Mouse (Mus musculus) spleen, postnatal 10 days (tissue): ENCODE data around the gene Galntl5.
A peak's percentile ranks its signal among the peaks of the same experiment; 100 is the strongest.
"Not testable (repeated sequence)": the region's sequence is repeated elsewhere in the genome, so short reads cannot be mapped to it uniquely, and the experiment has no call there.

Experiments
- DNase-seq, 2 experiments: peaks; one replicate each; pipeline ENCODE4 v3.0.0; 2021 to 2022; ENCODE audit warnings: low spot score in 2 of 2

Gene Galntl5

GRCm38 (mm10) chr5:25190521-25190920 is 9.3 kb downstream of the Galntl5 start:
- no peak for DNase-seq

- no peak for DNase-seq
These were observed 30.6 kb downstream of the Galntl5 start for GRCm38 (mm10) chr5:25211872-25212271.

- DNase-seq = not testable (repeated sequence)
These were observed 32.0 kb downstream of the Galntl5 start for GRCm38 (mm10) chr5:25213216-25213615.

- no peak for DNase-seq
These were observed 33.7 kb downstream of the Galntl5 start for GRCm38 (mm10) chr5:25215006-25215405.

GRCm38 (mm10) chr5:25221604-25222003 is 40.3 kb downstream of the Galntl5 start, which contains the start of gene Galnt11:
Gene Galnt11, plus strand, starts transcription at chr5:25221904.
- DNase-seq = no peak

- DNase-seq = peak; percentile 58 to 85
These were observed 41.8 kb downstream of the Galntl5 start, which contains the start of gene E130116L18Rik for GRCm38 (mm10) chr5:25222752-25223702. Gene E130116L18Rik, minus strand, starts transcription at chr5:25223153.

GRCm38 (mm10) chr5:25224377-25224776 is 43.1 kb downstream of the Galntl5 start:
- DNase-seq = not testable (repeated sequence)

GRCm38 (mm10) chr5:25243101-25243500 is 61.8 kb downstream of the Galntl5 start:
- no peak for DNase-seq

- no peak for DNase-seq
These were observed 64.7 kb downstream of the Galntl5 start for GRCm38 (mm10) chr5:25245806-25246472.

GRCm38 (mm10) chr5:25246473-25246865 is 65.2 kb downstream of the Galntl5 start:
- no peak for DNase-seq

- no peak for DNase-seq
These were observed 65.8 kb downstream of the Galntl5 start for GRCm38 (mm10) chr5:25247036-25247435.

GRCm38 (mm10) chr5:25252423-25252822 is 71.2 kb downstream of the Galntl5 start:
- DNase-seq = no peak

GRCm38 (mm10) chr5:25252825-25253544 is 71.7 kb downstream of the Galntl5 start:
- DNase-seq = no peak

GRCm38 (mm10) chr5:25254491-25254890 is 73.2 kb downstream of the Galntl5 start:
- DNase-seq = no peak

- DNase-seq = no peak
These were observed 75.4 kb downstream of the Galntl5 start for GRCm38 (mm10) chr5:25256686-25257085.

GRCm38 (mm10) chr5:25261452-25261851 is 80.2 kb downstream of the Galntl5 start:
- no peak for DNase-seq

- DNase-seq = no peak
These were observed 81.0 kb downstream of the Galntl5 start for GRCm38 (mm10) chr5:25262266-25262665.

GRCm38 (mm10) chr5:25268258-25268888 is 87.1 kb downstream of the Galntl5 start:
- no peak for DNase-seq
